Mouse (Mus musculus) heart, postnatal 10 days (tissue): ENCODE data around the gene Sapcd1. TPM values are rescaled to one million over a fixed set of nuclear protein-coding genes. Genes with fewer than 3 reads are reported as not detected.
"Not testable (repeated sequence)": the region's sequence is repeated elsewhere in the genome, so short reads cannot be mapped to it uniquely, and the experiment has no call there.

Experiments
- DNase-seq, 2 experiments: peaks; one replicate each; pipeline ENCODE4 v3.0.0; 2021
- intact Hi-C: fragments of 180-260 bp; cut with DNase I; formaldehyde crosslinking; loops from one replicate; pipeline ENCODE4 v1.15.1; 2025
- total RNA-seq, 2 experiments: library from RNA; stranded (reverse); gene quantifications; 2 replicates each; pipeline ENCODE4 v1.2.3; 2021

Sapcd1 gene
- total RNA-seq, 2 experiments from 2014 or later, result 0.38 TPM; not detected in 1

DNA sequence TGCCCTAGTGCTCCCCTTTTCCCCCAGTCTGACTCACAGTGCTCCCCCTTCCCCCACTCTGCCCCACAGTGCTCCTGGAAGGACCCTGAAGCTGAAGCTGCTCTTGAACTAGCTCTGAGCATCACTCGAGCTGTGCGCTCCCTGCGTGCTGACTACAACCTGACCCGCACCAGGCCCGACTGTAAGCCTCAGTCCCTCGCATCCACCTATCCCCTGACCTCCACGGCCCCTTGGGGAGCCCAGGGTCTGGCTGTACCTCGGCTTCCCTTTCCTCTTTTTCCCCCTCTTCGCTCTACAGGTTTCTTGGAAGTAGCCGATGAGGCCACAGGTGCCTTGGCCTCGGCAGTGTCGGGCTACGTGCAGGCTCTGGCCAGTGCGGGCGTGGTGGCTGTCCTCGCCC, 12.5 kb downstream of the Sapcd1 start:
- intact Hi-C loops, result no loop called here
- no peak for DNase-seq

DNA sequence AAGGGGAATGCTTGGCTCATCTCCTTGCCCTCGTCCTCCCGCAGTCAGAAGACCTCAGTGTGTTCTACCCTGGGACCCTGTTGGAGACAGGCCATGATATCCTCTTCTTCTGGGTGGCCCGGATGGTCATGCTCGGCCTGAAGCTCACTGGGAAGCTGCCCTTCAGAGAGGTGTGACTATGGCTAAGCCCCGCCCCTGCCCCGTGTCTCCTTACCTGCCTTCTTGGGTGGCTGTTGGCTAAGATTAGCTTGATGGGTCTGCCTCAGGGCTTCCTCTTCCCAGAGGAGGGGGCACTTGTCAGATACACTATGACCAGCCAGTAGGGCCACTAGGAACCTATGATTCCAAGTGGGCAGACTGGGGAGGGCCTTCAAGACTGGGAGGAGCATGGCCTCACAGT, 14.6 kb downstream of the Sapcd1 start:
- no peak for DNase-seq
- intact Hi-C loops, result no loop called here

DNA sequence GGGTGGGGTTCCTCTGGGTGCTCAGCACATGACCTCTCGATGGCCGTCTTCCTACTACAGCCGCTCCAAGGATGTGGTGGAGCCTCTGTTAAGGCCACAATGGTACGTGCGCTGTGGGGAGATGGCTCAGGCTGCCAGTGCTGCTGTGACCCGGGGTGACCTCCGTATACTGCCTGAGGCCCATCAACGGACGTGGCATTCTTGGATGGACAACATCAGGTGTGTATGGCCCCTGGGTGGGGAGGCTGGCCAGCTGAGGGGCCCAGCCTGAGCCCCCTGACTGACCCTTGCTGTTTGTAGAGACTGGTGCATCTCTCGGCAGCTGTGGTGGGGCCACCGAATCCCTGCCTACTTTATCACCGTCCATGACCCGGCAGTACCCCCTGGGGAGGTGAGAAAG, 15.4 kb downstream of the Sapcd1 start:
- intact Hi-C loops, result no loop called here
- no peak for DNase-seq

DNA sequence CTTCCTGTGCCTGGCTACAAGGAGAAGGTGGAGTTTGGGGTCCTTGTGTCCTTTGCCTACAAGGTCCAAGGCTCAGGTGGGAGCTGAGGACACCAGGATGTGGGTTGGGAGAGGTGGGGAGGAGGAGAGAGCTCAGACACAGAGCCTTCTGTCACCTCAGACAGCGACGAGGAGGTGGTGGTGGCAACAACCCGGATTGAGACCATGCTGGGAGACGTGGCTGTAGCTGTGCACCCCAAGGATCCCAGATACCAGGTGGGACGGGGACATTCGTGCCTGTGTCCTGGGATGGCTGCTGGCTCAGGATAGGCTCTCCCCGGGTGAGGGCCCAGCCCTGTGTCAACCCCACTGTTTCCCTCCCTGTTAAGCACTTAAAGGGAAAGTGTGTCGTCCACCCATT, 16.4 kb downstream of the Sapcd1 start:
- no peak for DNase-seq
- intact Hi-C loops, result no loop called here

DNA sequence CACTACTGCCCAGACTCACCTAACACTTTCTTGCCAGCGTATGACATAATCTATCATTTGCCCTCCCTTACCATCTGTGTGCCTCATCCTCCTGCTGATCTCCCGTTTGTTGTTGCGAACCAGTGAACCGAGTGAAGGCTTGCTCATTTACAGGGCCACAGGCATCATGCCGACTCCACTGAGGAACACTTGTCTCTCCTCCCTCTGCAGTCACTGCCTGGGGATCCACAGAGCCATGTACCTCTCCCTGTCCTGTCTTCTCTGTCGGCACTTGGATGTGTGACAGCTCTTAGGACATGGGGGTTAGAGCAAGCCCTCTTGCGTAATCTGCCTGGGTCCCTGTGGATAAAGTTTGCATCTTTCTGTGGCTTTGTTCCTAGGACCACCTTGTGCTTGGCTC, 18.2 kb downstream of the Sapcd1 start:
- intact Hi-C loops, result loop anchor here (10.0 kb wide), 1 partner anchor 225 kb away; the partner anchor contains the start of genes Atp6v1g2 and Nfkbil1
- no peak for DNase-seq

DNA sequence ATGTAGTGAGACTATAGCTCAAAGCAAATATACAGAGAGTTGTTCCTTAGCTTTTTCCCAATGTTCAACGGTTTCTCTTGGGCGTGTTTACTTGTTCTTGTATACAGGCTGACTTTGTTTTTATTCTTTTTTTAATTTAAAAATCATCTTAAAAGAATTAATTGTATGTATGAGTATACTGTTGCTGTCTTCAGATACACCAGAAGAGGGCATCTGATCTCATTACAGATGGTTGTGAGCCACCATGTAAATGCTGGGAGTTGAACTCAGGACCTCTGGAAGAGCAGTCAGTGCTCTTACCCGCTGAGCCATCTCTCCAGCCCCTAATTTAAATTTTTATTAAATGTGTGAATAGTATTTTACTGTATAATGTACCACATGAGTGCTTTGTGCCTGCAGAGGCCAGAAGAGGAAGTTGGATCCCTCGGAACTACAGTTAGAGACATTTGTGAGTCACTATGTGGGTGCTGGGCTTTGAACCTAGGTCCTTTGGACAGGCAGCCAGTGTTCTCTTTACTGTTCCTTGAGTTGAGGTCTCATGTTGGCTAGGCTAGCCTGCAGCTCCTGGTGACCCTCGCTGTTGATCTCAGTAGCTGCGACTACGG, 20.3 kb downstream of the Sapcd1 start:
- intact Hi-C loops, result loop anchor here (10.0 kb wide), 1 partner anchor 227 kb away; the partner anchor contains the start of genes Atp6v1g2 and Nfkbil1

DNA sequence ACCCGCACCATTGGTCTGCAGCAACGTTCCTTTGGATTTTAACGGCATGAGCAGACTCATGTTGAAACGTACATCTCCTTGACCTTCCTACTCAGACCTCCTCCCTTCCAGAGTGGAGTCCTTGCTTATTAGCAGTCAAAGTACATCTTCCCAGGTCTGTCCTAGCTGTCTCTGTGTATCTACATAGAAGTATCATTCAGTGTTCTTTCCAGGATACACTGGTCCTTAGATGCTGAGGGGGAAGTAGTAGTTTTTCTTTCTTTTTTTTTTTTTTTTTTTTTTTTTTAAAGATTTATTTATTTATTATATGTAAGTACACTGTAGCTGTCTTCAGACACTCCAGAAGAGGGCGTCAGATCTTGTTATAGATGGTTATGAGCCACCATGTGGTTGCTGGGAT, 21.9 kb downstream of the Sapcd1 start:
- not testable (repeated sequence) for DNase-seq
- intact Hi-C loops, result loop anchor here (10.0 kb wide), 1 partner anchor 229 kb away; the partner anchor contains the start of genes Atp6v1g2 and Nfkbil1

More for the DNA sequence above, 20.3 kb downstream of the Sapcd1 start:
- no peak for DNase-seq

DNA sequence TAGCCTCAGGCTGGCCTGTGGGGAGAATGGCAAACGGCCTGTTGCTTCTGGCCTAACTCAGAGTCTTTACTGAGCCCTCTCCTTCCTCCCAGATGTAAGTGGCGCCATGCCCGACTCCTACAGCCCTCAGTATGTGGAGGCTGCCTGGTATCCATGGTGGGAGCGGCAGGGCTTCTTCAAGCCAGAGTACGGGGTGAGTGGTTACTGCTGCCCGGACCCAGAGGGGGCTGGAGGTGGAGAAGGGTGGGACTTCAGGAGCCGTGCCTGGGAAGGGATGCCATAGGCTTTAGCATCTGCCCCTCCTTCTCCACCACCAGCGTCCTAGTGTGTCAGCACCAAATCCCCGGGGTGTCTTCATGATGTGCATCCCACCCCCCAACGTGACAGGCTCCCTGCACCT, 22.7 kb downstream of the Sapcd1 start:
- intact Hi-C loops, result loop anchor here (10.0 kb wide), 1 partner anchor 230 kb away; the partner anchor contains the start of genes Atp6v1g2 and Nfkbil1
- DNase-seq, result no peak

DNA sequence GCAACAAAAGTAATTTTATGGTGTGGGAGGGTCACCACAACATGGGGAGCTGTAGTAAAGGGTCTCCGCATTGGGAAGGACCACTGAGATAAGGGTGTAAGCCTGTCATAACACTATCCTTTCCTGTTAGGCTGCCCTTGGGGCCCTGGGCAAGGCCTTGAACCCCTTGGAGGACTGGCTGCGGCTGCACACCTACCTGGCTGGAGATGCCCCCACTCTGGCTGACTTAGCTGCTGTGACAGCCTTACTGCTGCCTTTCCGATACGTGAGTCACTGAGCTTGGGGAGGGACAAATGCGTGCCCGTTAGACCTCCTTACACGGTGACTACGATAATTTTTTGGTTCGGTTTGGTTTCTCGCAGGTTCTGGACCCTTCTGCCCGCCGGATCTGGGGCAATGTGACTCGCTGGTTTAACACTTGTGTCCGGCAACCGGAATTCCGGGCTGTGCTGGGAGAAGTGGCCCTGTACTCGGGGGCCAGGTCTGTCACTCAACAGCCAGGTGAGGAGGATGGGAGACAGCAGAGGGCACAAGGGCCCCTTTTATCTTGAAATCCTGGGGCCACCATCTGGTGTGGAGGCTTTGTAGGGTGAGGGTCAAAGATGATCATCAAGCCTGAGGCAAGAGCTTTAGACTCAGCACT, 23.6 kb downstream of the Sapcd1 start:
- intact Hi-C loops, result loop anchor here (10.0 kb wide), 1 partner anchor 231 kb away; the partner anchor contains the start of genes Atp6v1g2 and Nfkbil1

DNA sequence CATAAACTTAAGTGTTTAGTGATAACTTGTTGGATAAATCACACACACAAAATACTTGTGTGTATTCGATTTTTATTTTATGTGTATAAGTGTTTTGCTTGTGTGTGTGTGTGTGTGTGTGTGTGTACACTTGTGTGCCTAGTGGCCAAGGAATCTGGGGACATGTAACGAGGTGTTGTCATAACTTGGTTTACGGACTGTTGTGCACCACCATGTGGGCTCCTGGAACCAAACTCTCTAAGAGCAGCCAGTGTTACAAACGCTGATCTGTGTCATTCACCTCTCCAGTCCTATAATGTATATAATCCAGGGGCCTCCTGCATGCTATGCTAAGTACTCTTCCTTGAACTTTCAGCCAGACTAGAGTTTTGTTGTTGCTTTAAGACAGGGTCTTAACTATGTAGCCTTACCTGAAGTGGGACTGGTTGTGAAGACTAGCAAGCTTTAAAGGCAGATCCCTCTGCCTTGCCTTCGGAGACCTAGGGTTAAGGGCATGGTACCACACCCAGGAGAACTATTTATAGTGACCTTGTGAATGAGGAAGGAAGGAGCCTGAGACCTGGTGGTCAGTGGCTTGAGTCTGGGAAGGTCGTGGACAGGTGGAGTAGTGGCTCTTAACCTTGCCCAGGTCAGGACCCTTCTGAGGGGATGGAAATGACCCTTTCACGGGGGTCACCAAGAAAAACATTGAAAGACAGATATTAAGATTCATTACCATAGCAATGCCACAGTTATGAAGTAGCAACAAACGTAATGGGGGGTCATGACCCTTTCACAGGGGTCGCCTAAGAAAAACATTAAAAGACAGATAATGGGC, 24.6 kb downstream of the Sapcd1 start:
- intact Hi-C loops, result loop anchor here (10.0 kb wide), 1 partner anchor 232 kb away; the partner anchor contains the start of genes Atp6v1g2 and Nfkbil1

More for the DNA sequence above, 23.6 kb downstream of the Sapcd1 start:
- no peak for DNase-seq

DNA sequence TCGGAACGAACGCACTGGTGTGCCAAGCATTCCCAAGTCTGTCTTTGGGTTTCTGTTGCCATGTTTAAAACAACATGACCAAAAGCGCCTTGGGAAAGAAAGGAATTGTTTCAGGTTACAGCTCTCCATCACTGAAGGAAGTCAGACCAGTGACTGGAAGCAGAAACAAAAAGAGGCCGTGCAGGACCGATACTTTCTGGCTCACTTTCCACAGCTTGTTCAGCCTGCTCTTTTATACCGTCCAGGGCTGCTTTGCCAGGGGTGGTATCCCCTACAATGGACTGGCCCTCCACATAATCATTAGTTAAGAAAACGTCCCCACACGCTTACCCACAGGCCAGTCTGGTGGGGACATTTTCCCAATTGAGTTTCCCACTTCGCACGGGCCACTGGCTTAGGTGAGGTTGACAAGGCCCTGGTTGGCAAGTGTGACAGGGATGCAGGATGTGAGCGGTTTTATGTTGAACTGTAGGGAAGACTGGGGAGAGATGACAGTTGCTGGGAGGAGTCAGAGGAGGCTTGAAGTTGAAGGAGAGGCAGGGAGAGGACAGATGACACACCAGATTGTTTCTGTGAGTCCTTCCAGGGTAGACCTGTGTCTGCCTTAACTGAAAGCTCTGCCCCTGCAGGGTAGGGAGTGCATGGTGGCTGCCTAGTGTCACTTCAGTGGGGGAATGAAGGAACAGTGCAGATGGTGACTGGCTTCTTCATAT, 25.5 kb downstream of the Sapcd1 start:
- intact Hi-C loops, result loop anchor here (10.0 kb wide), 1 partner anchor 232 kb away; the partner anchor contains the start of genes Atp6v1g2 and Nfkbil1
- no peak for DNase-seq

More for the DNA sequence above, 24.6 kb downstream of the Sapcd1 start:
- DNase-seq, result no peak

DNA sequence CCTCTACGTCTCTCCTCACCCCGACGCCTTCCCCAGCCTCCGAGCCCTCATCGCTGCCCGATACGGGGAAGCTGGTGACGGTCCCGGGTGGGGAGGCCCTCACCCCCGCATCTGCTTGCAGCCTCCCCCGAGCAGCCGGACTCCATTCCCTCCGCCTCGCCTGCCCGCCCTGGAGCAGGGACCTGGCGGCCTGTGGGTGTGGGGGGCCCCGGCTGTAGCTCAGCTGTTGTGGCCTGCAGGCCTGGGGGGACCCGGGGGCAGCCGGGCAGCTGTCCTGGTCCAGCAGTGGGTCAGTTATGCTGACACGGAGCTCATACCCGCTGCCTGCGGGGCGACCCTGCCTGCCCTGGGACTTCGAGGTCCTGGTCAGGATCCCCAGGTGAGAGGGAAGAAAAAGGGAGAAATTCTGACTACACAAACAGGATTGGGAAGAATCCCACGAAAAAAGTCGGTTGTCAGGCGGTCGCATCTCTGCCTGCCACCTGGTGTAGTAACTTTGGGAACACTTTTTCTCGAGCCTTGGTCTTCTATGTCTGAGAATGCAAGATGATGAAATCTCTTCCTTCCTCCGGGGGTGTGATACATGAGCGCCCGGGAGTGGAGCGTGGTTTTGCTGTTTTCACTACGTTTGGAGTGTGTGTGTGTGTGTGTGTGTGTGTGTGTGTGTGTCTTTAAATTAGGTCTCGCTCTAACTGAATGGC, 26.2 kb downstream of the Sapcd1 start:
- no peak for DNase-seq
- intact Hi-C loops, result loop anchor here (10.0 kb wide), 1 partner anchor 233 kb away; the partner anchor contains the start of genes Atp6v1g2 and Nfkbil1

DNA sequence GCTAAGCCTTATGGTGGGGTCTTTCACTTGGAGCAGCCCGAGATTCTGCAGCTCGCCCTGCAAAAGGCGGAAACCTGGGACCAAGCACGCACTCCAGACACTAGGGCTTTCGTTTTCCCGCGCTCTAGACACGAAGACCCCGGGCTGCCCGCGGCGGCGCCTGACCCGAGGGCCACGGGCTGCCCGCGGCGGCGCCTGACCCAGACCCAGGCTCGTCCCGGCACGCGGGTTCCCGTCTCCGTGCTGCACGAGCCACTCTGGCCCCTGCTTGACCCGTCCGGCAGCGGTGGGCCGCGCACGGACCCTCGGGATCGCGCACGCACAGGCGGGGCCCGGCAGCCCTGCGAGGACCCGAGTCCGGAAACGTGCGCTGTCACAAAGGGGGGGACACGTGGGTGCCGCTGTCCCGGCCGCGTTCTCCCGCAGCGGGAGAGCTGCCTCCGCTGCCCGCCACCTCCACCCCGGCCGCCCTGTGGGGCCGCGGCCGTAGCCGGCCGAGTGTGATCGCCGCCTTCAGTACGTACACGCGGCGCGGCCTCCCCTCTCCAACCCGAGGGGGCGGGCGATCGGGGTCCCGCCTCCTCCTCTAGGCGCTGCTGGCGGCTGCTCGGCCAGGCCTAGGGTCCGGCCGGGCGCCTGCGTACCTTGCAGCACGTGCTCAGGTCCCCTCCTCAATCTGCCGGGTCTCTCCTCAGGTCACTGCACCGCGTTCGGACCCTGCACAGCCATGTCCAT, 26.9 kb downstream of the Sapcd1 start, which contains the start of gene Vars:
TSS of gene Vars (plus strand) at position 271 of the 735 bp plus-strand sequence.
- DNase-seq, result peak; percentile 92 to 93
- intact Hi-C loops, result loop anchor here (10.0 kb wide), 1 partner anchor 234 kb away; the partner anchor contains the start of genes Atp6v1g2 and Nfkbil1

DNA sequence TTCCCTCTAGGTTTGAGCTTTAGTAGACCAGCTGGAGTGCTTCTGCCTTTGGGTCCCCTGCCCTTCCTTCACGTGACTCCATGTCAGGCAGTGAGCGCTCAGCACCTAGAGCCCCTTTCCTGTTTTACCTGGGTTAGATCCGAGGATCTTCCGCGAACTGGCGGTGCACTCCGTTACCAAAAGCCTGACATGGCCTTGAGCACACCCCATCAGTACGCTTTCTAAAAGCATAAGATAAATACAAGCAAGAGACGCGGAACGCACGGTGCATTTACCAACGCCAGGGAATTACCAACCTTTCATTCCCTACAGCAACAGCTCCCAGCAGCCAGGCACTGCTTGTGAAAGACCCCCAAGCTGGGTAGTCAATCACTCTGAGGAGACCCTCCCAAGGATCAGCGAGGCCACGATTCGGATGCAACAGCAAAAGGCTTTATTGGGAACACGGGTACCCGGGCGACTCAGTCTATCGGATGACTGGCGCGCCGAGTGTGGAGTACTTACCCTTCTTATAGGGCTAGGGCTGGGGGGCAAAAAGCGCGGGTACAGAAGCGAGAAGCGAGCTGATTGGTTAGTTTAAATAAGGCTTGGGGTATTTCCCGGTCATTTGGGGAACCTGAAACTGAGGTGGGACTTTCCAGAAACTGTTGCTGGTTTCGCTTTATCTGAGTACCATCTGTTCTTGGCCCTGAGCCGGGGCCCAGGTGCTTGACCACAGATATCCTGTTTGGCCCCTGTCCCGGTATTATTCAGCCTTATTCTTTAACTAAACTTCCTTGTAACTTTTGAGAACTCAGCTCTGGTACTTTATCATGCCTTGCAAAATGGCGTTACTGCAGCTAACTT, 27.7 kb downstream of the Sapcd1 start:
- DNase-seq, result not testable (repeated sequence)
- intact Hi-C loops, result loop anchor here (10.0 kb wide), 1 partner anchor 235 kb away; the partner anchor contains the start of genes Atp6v1g2 and Nfkbil1

DNA sequence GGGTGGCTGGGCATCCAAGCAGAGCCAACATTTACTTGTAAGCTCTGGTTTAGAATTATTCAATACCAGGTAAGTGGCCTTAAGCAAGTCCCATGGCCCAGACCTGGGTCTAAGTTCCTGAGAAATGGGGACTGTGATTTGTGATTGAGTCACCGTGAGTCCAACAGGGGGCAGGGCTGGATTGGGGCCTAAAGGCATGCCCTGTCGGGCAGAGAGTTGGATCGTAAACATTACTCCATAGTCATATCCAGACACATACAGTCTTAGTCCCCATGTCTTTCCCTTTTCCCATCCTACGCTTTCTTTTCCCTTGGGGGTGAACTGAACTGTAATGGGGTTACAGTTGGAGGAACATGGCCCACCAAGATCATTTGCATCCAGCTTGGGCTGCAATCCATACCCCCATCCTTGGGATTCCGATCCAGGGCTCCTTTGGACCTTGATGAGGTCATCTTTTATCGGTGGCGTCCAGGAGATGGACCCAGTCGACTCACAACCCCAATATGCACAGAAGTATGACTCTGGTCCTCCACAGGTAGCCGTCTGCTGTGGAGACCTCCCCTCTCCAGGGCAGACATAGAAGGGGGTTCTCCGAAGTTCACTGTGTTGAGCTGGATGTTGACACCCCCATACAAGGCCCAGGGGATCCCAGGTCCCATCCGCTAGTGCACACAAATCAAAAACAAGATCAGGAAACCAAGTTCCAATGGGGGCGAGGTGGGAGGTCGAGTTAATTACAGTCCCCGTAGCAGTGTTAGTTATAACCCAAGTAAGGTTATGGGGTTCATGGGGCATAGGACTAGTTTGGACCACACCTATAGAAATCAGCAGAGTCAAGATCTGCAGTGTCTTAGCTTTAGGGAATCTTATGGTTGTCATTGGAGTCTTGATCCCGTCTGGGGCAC, 29.0 kb downstream of the Sapcd1 start:
- intact Hi-C loops, result no loop called here
- no peak for DNase-seq

DNA sequence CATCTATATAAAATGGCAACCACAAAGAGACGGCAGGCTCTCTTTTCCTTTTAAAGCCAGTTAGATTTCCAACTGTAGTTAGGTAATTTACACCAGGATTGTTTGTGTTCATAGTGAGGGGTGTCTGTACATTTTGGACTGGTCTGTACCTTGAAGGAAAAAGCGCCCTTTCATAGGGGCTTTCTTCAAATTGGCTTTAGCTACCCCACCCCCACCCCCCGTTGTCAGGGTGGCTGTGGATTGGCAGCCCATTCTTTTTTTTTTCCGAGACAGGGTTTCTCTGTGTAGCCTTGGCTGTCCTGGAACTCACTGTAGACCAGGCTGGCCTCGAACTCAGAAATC, 30.7 kb downstream of the Sapcd1 start:
- intact Hi-C loops, result no loop called here
- no peak for DNase-seq
